7 mouse cellular contexts compared by ENCODE assay signal in the genomic region with DNA sequence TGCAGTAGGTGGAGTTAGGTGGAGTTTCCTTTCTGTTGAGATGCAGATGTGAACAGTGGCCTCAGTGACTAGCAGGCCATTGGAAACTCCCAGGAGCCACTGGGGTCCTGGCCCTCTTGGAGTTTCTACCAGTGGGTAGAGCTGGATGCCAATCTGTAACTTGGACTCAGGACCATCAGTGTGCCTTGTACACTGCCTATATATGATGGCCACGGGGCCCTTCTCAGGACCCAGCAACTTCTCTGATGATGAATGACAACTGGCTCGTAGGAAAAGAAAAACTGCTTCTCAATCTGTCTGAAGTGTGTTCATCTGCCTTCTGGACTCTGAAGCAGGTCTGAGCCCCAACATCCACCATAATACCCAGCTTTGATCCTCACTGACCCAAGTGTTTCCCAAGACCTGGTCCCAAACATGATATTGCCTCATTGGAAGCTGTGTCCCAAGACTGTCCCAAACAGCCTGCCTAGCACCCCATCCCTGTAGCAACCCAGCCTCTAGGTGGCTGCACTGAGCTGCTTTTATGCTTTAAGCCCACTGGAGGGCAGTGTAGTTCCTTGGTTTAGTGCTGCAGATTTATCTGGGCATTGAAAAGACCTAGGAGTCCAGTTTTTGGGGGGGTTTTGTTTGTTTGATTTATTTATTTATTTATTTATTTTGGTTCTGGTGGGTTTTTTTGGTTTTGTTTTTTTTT. TPM values are rescaled to one million over a fixed set of nuclear protein-coding genes. Genes with fewer than 3 reads are reported as not detected.
DNase-seq lines count a peak whose midpoint lies in the region; ATAC-seq and TF ChIP-seq lines count a peak whose summit lies in the region.

No protein-coding gene starts in this region.

- TF ChIP-seq CTCF in cortical plate, adult 2 months (IDR thresholded peaks at IDR 0.05; ENCODE audit: extremely low read depth, insufficient read depth, low read length): peak; percentile 100

- intact Hi-C loops in left cerebral cortex, postnatal 10 days (cut with DNase I): loop anchor here (2.0 to 10.0 kb wide), 3 partner anchors 42 to 156 kb away; a partner anchor contains a TSS

- no peaks in the 10 kb centered on the region for H3K9me3 ChIP-seq in intestine, embryonic 14.5 days (ENCODE audit: control insufficient read depth, low read length)

- peaks cover 36% of the 10 kb centered on the region for H3K36me3 ChIP-seq in intestine, embryonic 14.5 days (ENCODE audit: control insufficient read depth, insufficient read depth, low read length)

- TF ChIP-seq POLR2A in cortical plate, adult 2 months (IDR thresholded peaks at IDR 0.05; ENCODE audit: extremely low read depth, insufficient read depth, low read length): no peak

- peak; percentile 64 to 66 for DNase-seq in adrenal gland, adult 18-20 months (ENCODE audit: low spot score in 2 of 2)
- DNase-seq in gastrocnemius, postnatal 10 days: peak; percentile 49
- DNase-seq in intestine, embryonic 14.5 days (ENCODE audit: low spot score): peak; percentile 78
- DNase-seq in left cerebral cortex, postnatal 10 days (ENCODE audit: extremely low spot score in 1 of 2, low spot score in 2 of 2): peak; percentile 70 to 71
- DNase-seq in mesoderm, embryonic 11.5 days (ENCODE audit: low read depth, low spot score): peak; percentile 77
- DNase-seq in right cerebral cortex, postnatal 14 days: peak; percentile 66

- ATAC-seq in intestine, embryonic 14.5 days (replicated peaks; ENCODE audit: low FRiP score, low TSS enrichment, low read depth): peak; percentile 57; the same call in 1 of the 2 replicates

- H3K9ac ChIP-seq in intestine, embryonic 14.5 days (ENCODE audit: low read length): no peak overlapping the region

- no peak overlapping the region for H3K4me2 ChIP-seq in intestine, embryonic 14.5 days (ENCODE audit: low read length)

- no peaks in the 10 kb centered on the region for H3K27me3 ChIP-seq in intestine, embryonic 14.5 days (replicated peaks; ENCODE audit: control insufficient read depth, insufficient read depth, low read length)

- H3K27ac ChIP-seq in cortical plate, adult 2 months (ENCODE audit: insufficient read depth, low read length): no peak overlapping the region
- no peak overlapping the region for H3K27ac ChIP-seq in intestine, embryonic 14.5 days (ENCODE audit: low read depth)

- WGBS in intestine, embryonic 14.5 days: 67% methylated on average over 2 of the region's 2 CpGs

- H3K4me1 ChIP-seq in cortical plate, adult 2 months (ENCODE audit: control insufficient read depth, insufficient read depth, low read length): no peaks in the 10 kb centered on the region
- H3K4me1 ChIP-seq in intestine, embryonic 14.5 days (replicated peaks; ENCODE audit: control insufficient read depth, insufficient read depth, low read length): no peaks in the 10 kb centered on the region

- no peak overlapping the region for H3K4me3 ChIP-seq in cortical plate, adult 2 months (ENCODE audit: insufficient read depth, low read length)
- no peak overlapping the region for H3K4me3 ChIP-seq in intestine, embryonic 14.5 days (ENCODE audit: low read depth, low read length)

RNA-seq across cellular contexts. Expression of a gene that starts 40.9 kb away (rescaled TPM):
- total RNA-seq in adrenal gland, adult 18-20 months (2021): 100 to 1,000 TPM; 480 to 761 TPM
- 835 and 861 TPM in 2 replicates for polyA plus RNA-seq in cortical plate, adult 2 months (2012; rRNA removed)
- total RNA-seq in gastrocnemius, postnatal 10 days (2021): 10 to 100 TPM; 59.7 to 68.9 TPM
- 92.0 and 96.7 TPM in 2 replicates for polyA plus RNA-seq in intestine, embryonic 14.5 days (2014; fragmentation: Nextera tagmentation; extraction: Ambion mirVana)
- 100 to 1,000 TPM; 258 to 275 TPM for total RNA-seq in left cerebral cortex, postnatal 10 days (2021)

RNA-seq across cellular contexts. Expression of a gene that starts 59.9 kb away (rescaled TPM):
- total RNA-seq in adrenal gland, adult 18-20 months (2021): 100 to 1,000 TPM; 100 to 148 TPM
- polyA plus RNA-seq in cortical plate, adult 2 months (2012; rRNA removed): 113 and 114 TPM in 2 replicates
- total RNA-seq in gastrocnemius, postnatal 10 days (2021): 10 to 100 TPM; 68.8 to 86.6 TPM
- polyA plus RNA-seq in intestine, embryonic 14.5 days (2014; fragmentation: Nextera tagmentation; extraction: Ambion mirVana): 43.5 and 46.2 TPM in 2 replicates
- total RNA-seq in left cerebral cortex, postnatal 10 days (2021): 100 to 1,000 TPM; 134 to 148 TPM
